Mouse (Mus musculus) naive thymus-derived CD4-positive, alpha-beta T cell, adult 2 months (primary cell): ENCODE data around the gene Sspo.

Experiments used
- DNase-seq: peaks from one replicate; pipeline ENCODE4 v3.0.0-alpha.2; 2011; ENCODE audit warnings: low read depth

Sspo gene

DNA sequence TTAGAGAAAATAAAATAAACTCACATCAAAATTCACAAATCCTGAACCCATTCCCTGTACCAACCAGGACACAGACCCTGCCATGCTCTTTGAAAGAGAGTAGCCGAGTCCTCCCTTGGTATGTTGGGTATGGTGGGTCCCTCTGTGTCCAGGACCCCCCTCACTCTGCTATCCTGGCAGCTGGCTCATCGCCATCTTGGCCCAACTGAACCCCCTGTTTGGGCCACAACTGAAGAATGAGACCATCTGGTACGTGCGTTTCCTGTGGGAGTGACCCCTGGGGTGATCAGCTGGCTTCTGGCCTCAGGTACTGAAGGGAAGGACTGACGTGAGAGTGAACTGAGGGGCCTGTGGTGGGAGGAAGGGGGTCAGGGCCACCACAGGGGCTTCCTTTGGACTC, 91.8 kb downstream of the Sspo start:
- peak; percentile 34 for DNase-seq

DNA sequence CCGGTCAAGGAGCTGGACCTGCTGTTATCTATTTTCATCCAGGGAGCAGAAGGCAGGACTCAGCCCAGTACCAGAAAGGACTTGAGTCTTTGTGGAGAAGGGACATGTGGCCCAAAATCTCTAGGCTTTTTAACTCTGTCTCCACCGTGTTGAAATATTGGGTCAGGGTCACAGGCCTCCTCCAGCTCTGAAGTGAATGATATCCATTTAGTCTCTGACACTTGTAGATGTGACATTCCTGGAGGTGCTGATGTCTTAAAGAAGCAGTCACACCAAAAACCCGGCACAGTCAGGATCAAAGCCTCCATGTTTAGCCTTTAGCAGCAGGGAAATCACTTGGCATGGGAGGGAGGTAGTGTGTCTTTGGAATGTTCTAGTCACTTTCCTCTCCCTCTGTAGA, 92.7 kb downstream of the Sspo start:
- no peak for DNase-seq

DNA sequence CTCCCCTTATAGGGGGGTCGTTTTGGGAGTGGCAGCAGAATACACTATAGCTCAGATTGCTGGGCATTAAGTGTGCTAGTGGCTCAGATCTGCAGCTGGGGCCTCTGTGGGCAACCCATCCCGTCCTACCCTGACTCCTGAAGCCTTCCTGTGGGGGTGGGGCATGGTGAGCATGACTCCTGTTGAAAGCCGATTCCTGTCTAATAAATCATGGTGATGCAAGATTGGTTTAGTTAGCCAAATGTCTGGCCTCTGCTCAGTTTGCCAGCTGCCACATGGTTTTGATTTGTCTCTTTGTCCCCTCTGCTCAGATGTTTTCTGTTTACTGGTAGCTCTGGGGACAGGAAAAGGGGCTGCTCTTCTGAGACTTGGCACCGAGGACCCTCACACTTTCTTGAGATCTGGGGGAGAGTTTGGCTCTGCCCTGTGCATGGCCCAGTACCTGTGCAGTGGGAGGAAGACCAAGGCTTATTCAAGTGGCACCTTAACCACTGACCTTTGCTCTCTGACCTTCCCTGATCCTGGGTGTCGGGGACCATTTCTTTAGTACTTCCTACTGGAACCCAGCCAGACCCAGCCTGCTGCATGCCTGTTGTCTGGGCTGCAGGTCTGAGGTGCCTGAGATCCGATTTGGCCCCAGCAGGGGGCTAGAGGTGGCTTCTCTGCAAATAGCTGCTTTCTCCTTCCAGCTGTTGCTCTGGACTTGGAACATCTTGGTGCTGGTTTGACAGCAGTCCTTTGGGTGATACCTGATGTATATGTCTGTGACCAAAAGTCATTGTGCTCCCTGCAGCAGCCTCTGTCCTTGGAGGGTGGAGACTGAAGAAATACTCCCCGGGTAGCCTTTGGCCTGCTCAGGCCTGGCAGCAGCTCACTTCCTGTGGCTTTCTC, 93.8 kb downstream of the Sspo start:
- no peak for DNase-seq

DNA sequence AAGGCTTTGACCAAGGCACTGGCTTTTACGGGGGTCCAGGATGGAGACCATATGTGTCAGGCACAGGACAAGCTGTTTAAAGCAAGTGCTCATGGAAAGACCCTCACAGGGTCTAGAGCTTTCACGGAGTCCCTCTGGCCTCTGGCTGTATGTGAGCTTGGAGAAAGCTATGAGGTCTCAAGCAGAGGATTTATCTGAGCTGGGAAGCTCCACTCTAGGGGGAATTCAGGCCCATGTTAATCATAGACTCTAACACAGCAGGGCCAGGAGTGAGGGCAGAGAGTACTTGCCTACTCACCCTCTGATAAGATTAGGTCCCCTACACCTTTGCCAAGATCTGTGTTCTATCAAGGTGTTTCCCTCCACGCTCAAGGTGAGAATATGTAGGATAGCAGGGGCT, 94.6 kb downstream of the Sspo start:
- DNase-seq: no peak

DNA sequence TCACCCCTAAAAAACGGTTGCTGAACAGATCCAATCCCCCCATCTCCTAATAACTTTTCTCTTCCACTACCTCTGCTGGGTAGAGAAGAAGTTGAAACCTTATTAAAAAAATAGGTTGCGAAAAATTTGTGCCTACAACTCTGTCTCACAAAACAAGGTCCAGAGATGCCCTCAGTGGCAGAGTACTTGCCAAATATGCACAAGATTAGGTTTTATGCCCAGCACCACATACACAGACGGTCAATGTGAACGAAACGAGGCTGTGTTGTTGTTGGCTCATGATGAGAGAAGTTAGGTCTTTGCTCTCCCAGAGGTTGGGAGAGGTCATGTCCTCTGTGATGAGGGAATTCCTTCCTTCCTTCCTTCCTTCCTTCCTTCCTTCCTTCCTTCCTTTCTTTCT, 97.2 kb downstream of the Sspo start:
- DNase-seq: no peak

DNA sequence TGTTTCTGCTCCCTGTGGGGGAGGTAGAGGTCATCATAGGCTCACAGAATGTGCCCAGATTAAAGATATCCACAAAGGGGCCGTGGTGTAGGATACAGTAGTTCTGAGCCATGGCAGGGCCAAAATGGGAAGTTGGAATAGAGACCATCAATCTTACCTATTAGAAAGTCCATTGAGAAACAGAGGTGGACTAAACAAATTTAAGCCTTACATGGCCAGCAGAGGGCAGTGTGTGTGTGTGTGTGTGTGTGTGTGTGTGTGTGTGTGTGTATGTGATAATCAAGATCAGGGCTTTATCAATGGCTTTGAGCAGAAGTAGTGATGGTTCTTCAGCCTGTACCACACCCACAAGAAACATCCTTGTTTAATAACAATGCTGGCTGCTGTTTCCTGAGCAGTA, 98.2 kb downstream of the Sspo start:
- peak; percentile 70 for DNase-seq

DNA sequence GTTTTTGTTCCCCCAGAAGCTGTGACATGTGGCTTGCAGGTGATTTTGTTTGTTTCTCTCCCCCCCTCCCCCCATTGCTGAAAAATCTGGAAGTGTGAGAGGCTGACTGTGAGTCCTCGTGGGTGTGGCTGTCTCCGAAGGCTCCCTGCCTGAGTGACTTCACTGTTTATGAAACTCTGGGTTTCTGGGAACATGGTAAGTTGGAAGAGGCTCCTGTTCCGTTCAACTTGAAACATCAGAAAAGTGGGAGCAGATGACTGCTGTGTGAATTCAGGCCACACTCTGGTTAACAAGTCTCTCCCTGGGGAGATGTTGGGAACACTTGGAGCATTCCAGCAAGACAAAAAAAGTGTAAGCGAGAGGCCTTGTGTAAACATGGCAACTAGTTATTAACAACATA, 98.8 kb downstream of the Sspo start:
- DNase-seq: no peak

DNA sequence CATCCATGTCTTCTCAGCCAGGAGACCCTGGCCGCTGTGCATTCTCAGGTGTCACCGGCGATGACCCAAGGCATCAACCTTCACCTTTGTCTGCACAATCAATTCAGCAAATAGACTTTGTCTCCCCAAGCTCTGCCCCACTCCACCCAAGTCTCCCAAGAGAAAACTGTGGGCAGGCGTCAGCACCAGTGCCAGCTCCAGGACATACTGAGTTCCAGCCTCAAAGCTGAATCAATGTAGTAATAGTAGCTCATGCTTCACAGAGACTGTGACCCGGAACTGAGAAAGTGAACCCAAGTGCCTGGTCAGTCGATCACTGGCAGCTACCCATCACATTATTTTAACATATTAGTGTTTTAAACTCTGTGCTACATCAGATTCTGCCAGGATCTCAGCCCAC, 100.3 kb downstream of the Sspo start:
- DNase-seq: no peak
